ENCODE assay signal across 9 mouse cellular contexts in the genomic region with DNA sequence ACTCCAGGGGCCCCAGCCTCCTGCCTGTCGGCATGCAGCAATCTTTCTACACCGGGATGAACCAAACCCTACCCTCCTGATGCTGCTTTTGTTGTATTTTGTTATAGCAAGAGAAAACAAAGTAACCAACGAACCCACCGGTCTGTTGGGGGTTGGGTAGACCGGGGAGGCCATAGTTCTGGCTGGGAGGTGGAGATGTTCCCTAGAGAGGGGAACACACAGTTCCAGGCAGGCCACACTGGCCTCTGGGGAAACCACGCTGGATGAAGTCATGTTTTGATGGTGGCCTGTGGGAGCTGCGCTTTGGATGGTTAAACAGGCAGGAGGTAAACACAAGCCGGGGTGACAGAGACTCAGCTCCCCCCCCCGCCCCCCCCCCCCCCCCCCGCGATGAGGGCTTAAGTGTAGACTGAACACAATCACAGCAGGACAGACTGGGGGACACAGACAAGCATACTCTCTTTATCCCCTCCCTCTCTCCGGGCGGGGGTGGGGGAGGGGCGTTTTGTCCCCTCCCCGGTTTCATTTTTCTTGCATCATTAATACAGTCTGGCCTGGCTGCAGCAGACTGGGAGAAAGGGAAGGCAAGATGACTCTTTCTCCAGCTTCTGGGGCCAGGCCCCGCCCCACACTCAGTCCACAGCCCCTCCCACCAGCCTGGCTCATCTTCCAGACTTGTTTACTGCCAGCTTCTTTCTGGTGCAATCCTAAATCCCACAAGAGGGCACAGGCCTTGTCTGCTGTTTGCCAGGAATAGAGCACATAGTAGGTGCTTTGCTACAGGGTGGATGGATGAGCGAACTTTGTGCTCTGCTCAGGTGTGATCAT. TPM values are rescaled to one million over a fixed set of nuclear protein-coding genes. Genes with fewer than 3 reads are reported as not detected.
DNase-seq lines count a peak whose midpoint lies in the region; ATAC-seq and TF ChIP-seq lines count a peak whose summit lies in the region.
"Had no signal": no experiment of that assay in that cellular context is flagged by ENCODE, and none has a peak within 500 bp of the region (broad histone marks: within the 10 kb centered on the region; RNA-seq: fewer than 3 reads in every experiment).

No protein-coding gene starts in this region.

- DNase-seq in 3T3-L1 (ENCODE audit: low read depth, low spot score) = peak; percentile 88
- DNase-seq in NIH3T3 (ENCODE audit: low read depth) = peak; percentile 84
- DNase-seq in forelimb bud, embryonic 11.5 days (ENCODE audit: low read depth, low spot score) = peak; percentile 21
- peak; percentile 30 for DNase-seq in kidney, adult 2 months
- DNase-seq in midbrain, embryonic 11.5 days (ENCODE audit: low spot score, missing footprints) = no peak
- no peak for DNase-seq in cerebellum, adult 11-12 months
- no peak for DNase-seq in thymus, postnatal 25 days
- no peak for DNase-seq in frontal cortex, postnatal 25 days (ENCODE audit: low spot score in 2 of 2)

- 0 out of 2 replicates have a peak, but pooled peaks have one; percentile 27 for ATAC-seq in midbrain, embryonic 11.5 days (ENCODE audit: low FRiP score)

- H3K27ac ChIP-seq in kidney, adult 2 months (ENCODE audit: insufficient read depth, low read depth, low read length) = no peak overlapping the region
- H3K27ac ChIP-seq in midbrain, embryonic 11.5 days (ENCODE audit: low read depth, low read length) = no peak overlapping the region

- H3K9ac ChIP-seq in midbrain, embryonic 11.5 days (ENCODE audit: low read length) = peak overlapping the region; percentile 13; the same call in 1 of the 2 replicates

- H3K4me3 ChIP-seq in kidney, adult 2 months (ENCODE audit: insufficient read depth, low read depth, low read length) = no peak overlapping the region
- no peak overlapping the region for H3K4me3 ChIP-seq in midbrain, embryonic 11.5 days (ENCODE audit: low read depth, low read length)
- H3K4me3 ChIP-seq: megakaryocyte, embryonic 14.5 days had no signal

- 29% methylated on average over 14 of the region's 17 CpGs for WGBS in kidney, adult 2 months
- 24% methylated on average over 14 of the region's 17 CpGs for WGBS in midbrain, embryonic 11.5 days

- no peaks in the 10 kb centered on the region for H3K27me3 ChIP-seq in kidney, adult 2 months (replicated peaks; ENCODE audit: control insufficient read depth, insufficient read depth, low read length)
- no peaks in the 10 kb centered on the region for H3K27me3 ChIP-seq in midbrain, embryonic 11.5 days (ENCODE audit: control insufficient read depth, insufficient read depth, low read length)

- no peaks in the 10 kb centered on the region for H3K36me3 ChIP-seq in kidney, adult 2 months (ENCODE audit: control insufficient read depth, insufficient read depth, low read length)
- no peaks in the 10 kb centered on the region for H3K36me3 ChIP-seq in midbrain, embryonic 11.5 days (ENCODE audit: control insufficient read depth, insufficient read depth, low read length)

- H3K4me1 ChIP-seq in kidney, adult 2 months (ENCODE audit: control insufficient read depth, insufficient read depth, low read length) = no peaks in the 10 kb centered on the region
- peaks cover 4% of the 10 kb centered on the region; the same call in 1 of the 2 replicates for H3K4me1 ChIP-seq in midbrain, embryonic 11.5 days (ENCODE audit: control insufficient read depth, insufficient read depth, low read length)

- TF ChIP-seq CTCF in kidney, adult 2 months (conservative IDR thresholded peaks at IDR 0.05; ENCODE audit: insufficient read depth, insufficient read length, low read depth, low read length) = no peak

- no peaks in the 10 kb centered on the region for H3K9me3 ChIP-seq in midbrain, embryonic 11.5 days (ENCODE audit: control insufficient read depth, low read length)

- TF ChIP-seq POLR2A in kidney, adult 2 months (IDR thresholded peaks at IDR 0.05; ENCODE audit: low read depth, low read length) = no peak

- H3K4me2 ChIP-seq in midbrain, embryonic 11.5 days = no peak overlapping the region

RNA-seq across cellular contexts. Expression of gene Trarg1, which starts 30.2 kb away (rescaled TPM):
- polyA plus RNA-seq in kidney, adult 2 months (2012; rRNA removed) = 2.8 and 2.9 TPM in 2 replicates
- 0.04 TPM in 1 of 2 replicates, not detected in the other for polyA plus RNA-seq in midbrain, embryonic 11.5 days (2014; fragmentation: Nextera tagmentation; extraction: Ambion mirVana)

RNA-seq across cellular contexts. Expression of gene Bhlha9, which starts 37.6 kb away (rescaled TPM):
- not detected in 2 replicates for polyA plus RNA-seq in kidney, adult 2 months (2012; rRNA removed)
- 0.14 TPM in 1 of 2 replicates, not detected in the other for polyA plus RNA-seq in midbrain, embryonic 11.5 days (2014; fragmentation: Nextera tagmentation; extraction: Ambion mirVana)

RNA-seq across cellular contexts. Expression of gene Gosr1, which starts 53.5 kb away (rescaled TPM):
- polyA plus RNA-seq in kidney, adult 2 months (2012; rRNA removed) = 22.8 and 24.3 TPM in 2 replicates
- polyA plus RNA-seq in midbrain, embryonic 11.5 days (2014; fragmentation: Nextera tagmentation; extraction: Ambion mirVana) = 29.1 and 29.3 TPM in 2 replicates

Comparison
In these comparisons a context has a peak if more than half of its experiments do, and no peak if none do; other contexts are left out.
1. DNase-seq: peak in 3T3-L1 (single experiment), NIH3T3 (single experiment), forelimb bud, embryonic 11.5 days (single experiment) and kidney, adult 2 months (single experiment); none in midbrain, embryonic 11.5 days (single experiment), cerebellum, adult 11-12 months (single experiment), thymus, postnatal 25 days (single experiment) and frontal cortex, postnatal 25 days (0 of 2).